Mouse (Mus musculus): Measurements from ENCODE around the gene Nacc1.

GRCm38 (mm10) chr8:84657203-84657602, 30.5 kb downstream of the Nacc1 start:
- TF ChIP-seq CTCF (IDR thresholded peaks at IDR 0.05; ENCODE audit: extremely low read depth, insufficient read depth, low read length) (no peak), POLR2A (IDR thresholded peaks at IDR 0.05; ENCODE audit: extremely low read depth, insufficient read depth, low read length) (no peak)

All from cortical plate, adult 2 months (tissue).